Mouse (Mus musculus) kidney, adult 2 months (tissue): Measurements from ENCODE around the gene Ctsw.

Experiments used
- CTCF ChIP-seq: fragments of 200-500 bp; conservative IDR thresholded peaks from 2 replicates; pipeline ENCODE4 v1.5.1; 2011; ENCODE audit warnings: low read depth, mild to moderate bottlenecking, control low read depth, low read length, moderate library complexity, mixed read lengths; ENCODE audit not compliant: insufficient read depth, insufficient read length
- POLR2A ChIP-seq: fragments of 200-500 bp; IDR thresholded peaks from one replicate; pipeline ENCODE4 v1.6.1; 2011; ENCODE audit warnings: low read depth, low read length, control low read depth

- TF ChIP-seq CTCF (no peak), POLR2A (no peak)
Measured at GRCm38 (mm10) chr19:5475069-5475714, 6.9 kb upstream of the Ctsw start.
